Mouse (Mus musculus): ENCODE data around the gene Sowahb. TPM values are rescaled to one million over a fixed set of nuclear protein-coding genes. Genes with fewer than 3 reads are reported as not detected.
"Not testable (repeated sequence)": the region's sequence is repeated elsewhere in the genome, so short reads cannot be mapped to it uniquely, and the experiment has no call there.

Sowahb gene
- polyA plus RNA-seq, 1 experiment from 2014 or later, result 0.08 TPM

- Histone ChIP-seq H3K4me3 (no peak overlapping the region), H3K9me3 (no peaks in the 10 kb centered on the region), H3K4me2 (replicated peaks) (no peak overlapping the region), H3K27ac (replicated peaks) (no peak overlapping the region), H3K36me3 (no peaks in the 10 kb centered on the region), H3K9ac (replicated peaks) (no peak overlapping the region), H3K4me1 (no peaks in the 10 kb centered on the region; the same call in 1 of the 2 replicates), H3K27me3 (no peaks in the 10 kb centered on the region)
- no peak for ATAC-seq (replicated peaks)
- 69% methylated on average over 6 of the region's 6 CpGs for WGBS
These were observed 24.7 kb downstream of the Sowahb start for GRCm38 (mm10) chr5:93020024-93020666.

GRCm38 (mm10) chr5:93019207-93019606 is 25.6 kb downstream of the Sowahb start:
- H3K9me3 ChIP-seq; H3K36me3 ChIP-seq; H3K27ac ChIP-seq (replicated peaks); H3K4me3 ChIP-seq; H3K4me1 ChIP-seq; H3K9ac ChIP-seq (replicated peaks); H3K4me2 ChIP-seq (replicated peaks); H3K27me3 ChIP-seq; ATAC-seq (replicated peaks): not testable (repeated sequence)
- 95% methylated on average over 10 of the region's 10 CpGs for WGBS

DNA sequence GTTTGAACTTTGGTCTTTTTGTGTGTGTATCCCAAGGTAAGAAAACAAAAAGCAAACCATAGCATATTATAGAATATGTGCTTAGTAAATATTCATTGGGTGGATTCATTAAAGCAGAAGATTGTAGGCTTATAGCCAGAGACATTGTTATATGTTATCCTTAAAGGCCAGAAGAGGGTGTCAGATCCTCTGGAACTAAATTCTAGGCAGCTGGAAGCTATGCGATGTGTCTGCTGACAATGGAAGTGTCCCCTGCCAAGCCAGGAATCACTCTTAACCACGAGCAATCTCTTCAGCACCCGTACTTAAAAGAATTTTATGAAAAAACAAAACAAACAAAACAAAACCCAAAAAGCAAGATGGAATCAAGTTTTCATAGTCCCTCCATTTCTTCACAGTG is 27.1 kb downstream of the Sowahb start:
- Histone ChIP-seq H3K9me3 (no peaks in the 10 kb centered on the region), H3K4me3 (no peak overlapping the region), H3K27me3 (no peaks in the 10 kb centered on the region), H3K9ac (replicated peaks) (no peak overlapping the region), H3K36me3 (no peaks in the 10 kb centered on the region), H3K27ac (replicated peaks) (no peak overlapping the region), H3K4me2 (replicated peaks) (no peak overlapping the region), H3K4me1 (no peaks in the 10 kb centered on the region)
- ATAC-seq (replicated peaks), result no peak
- WGBS, result 76% methylated on average over 3 of the region's 3 CpGs

GRCm38 (mm10) chr5:93008256-93008655 is 36.6 kb downstream of the Sowahb start:
- no peak for ATAC-seq (replicated peaks)
- Histone ChIP-seq H3K9ac (replicated peaks) (no peak overlapping the region), H3K4me3 (no peak overlapping the region), H3K9me3 (no peaks in the 10 kb centered on the region), H3K4me2 (replicated peaks) (no peak overlapping the region), H3K27me3 (no peaks in the 10 kb centered on the region), H3K36me3 (no peaks in the 10 kb centered on the region), H3K4me1 (no peaks in the 10 kb centered on the region), H3K27ac (replicated peaks) (no peak overlapping the region)
- WGBS, result 95% methylated on average over 9 of the region's 9 CpGs

- ATAC-seq (replicated peaks), result peak; percentile 48; the same call in 1 of the 2 replicates
- Histone ChIP-seq H3K4me2 (replicated peaks) (peak overlapping the region; percentile 17; the same call in 1 of the 2 replicates), H3K36me3 (no peaks in the 10 kb centered on the region), H3K4me1 (no peaks in the 10 kb centered on the region), H3K27ac (replicated peaks) (no peak overlapping the region), H3K9me3 (no peaks in the 10 kb centered on the region), H3K4me3 (no peak overlapping the region), H3K9ac (replicated peaks) (no peak overlapping the region), H3K27me3 (no peaks in the 10 kb centered on the region)
- 49% methylated on average over 14 of the region's 14 CpGs for WGBS
These were observed 38.9 kb downstream of the Sowahb start for GRCm38 (mm10) chr5:93005815-93006341.

DNA sequence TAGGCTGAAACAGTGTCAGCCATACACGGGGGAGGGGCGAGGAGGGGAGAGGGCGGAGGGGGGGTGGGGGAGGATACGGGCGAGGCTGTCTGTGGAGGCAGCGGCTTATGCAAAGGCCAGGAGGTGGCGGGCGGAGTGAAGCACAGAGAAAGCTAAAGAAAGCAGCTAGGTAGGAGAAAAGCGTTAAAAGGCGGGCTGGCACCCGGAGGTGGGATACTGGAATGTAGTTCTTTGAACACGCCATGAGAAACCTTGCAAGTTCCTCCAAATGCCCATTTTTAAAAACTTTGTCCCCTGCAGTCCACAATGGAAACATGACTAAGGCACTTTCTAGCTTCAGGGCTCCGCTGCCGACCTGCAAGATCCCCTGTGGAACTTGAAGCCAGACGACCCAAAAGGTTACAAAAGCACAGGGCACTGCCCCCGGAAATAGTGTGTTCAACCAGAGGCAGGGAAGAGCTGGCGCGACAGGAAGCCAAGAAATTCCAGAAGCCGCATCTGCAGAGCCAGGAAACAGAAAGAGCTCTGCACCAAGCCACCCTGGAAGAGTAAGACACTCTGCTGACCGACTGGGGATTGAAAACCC is 39.5 kb downstream of the Sowahb start:
- H3K4me1 ChIP-seq, result no peaks in the 10 kb centered on the region
- no peaks in the 10 kb centered on the region for H3K36me3 ChIP-seq
- H3K27me3 ChIP-seq, result no peaks in the 10 kb centered on the region
- no peak overlapping the region for H3K27ac ChIP-seq (replicated peaks)
- 22% methylated on average over 20 of the region's 20 CpGs for WGBS
- no peak overlapping the region for H3K4me3 ChIP-seq
- no peak overlapping the region for H3K9ac ChIP-seq (replicated peaks)
- no peaks in the 10 kb centered on the region for H3K9me3 ChIP-seq
- peak overlapping the region; percentile 17 for H3K4me2 ChIP-seq (replicated peaks)
- ATAC-seq (replicated peaks), result no peak

DNA sequence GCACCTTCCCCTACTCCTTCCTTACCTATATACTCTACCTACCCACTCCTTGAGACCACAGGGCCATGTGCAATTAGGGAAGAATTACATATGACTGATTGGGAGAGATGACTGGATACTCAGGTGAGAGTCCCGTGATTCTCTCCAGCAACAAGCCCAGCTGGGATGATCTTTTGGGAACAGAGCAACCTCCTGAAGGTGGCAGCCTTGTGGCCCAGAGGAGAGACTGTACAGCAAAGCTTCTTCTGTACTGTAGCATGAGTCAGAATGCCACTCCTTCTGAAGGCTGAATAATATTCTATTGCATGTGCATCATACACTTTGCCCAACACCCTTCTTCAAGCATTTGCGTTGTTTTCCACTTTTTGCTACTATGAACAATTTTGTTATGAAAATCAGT is 42.2 kb downstream of the Sowahb start:
- H3K27me3 ChIP-seq, result no peaks in the 10 kb centered on the region
- H3K4me2 ChIP-seq (replicated peaks), result no peak overlapping the region
- no peak overlapping the region for H3K27ac ChIP-seq (replicated peaks)
- no peaks in the 10 kb centered on the region for H3K4me1 ChIP-seq
- H3K9ac ChIP-seq (replicated peaks), result no peak overlapping the region
- H3K9me3 ChIP-seq, result no peaks in the 10 kb centered on the region
- ATAC-seq (replicated peaks), result no peak
- no peak overlapping the region for H3K4me3 ChIP-seq
- no peaks in the 10 kb centered on the region for H3K36me3 ChIP-seq
- 94% methylated on average over 2 of the region's 2 CpGs for WGBS

GRCm38 (mm10) chr5:93000774-93001757 is 43.8 kb downstream of the Sowahb start:
- H3K9ac ChIP-seq (replicated peaks), result no peak overlapping the region
- H3K27ac ChIP-seq (replicated peaks), result 0 out of 2 replicates have a peak overlapping the region, but pooled peaks have one; percentile 31
- H3K36me3 ChIP-seq, result no peaks in the 10 kb centered on the region
- H3K27me3 ChIP-seq, result no peaks in the 10 kb centered on the region
- H3K9me3 ChIP-seq, result no peaks in the 10 kb centered on the region
- no peak overlapping the region for H3K4me2 ChIP-seq (replicated peaks)
- no peaks in the 10 kb centered on the region for H3K4me1 ChIP-seq
- ATAC-seq (replicated peaks), result no peak
- no peak overlapping the region for H3K4me3 ChIP-seq
- 79% methylated on average over 17 of the region's 17 CpGs for WGBS

DNA sequence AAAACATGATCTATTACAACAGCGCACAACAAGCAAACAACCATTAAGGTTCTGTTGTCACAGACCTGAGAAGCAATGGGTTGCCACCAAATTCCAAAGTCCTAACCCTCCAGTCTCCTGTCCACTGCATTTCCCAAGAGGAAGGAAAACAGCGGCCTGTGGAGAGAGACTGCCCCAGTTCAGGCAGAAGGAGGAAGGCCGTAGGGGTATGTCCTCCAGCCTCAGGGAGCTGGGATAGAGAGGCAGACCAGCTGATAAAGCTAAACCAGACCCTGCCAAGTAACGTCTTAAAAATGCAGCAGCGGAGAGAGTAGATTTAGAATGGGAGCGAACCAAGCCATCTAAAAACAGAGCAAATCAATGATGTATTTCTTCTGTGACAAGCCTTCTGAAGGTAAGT is 44.8 kb downstream of the Sowahb start:
- Histone ChIP-seq H3K36me3 (no peaks in the 10 kb centered on the region), H3K4me2 (replicated peaks) (no peak overlapping the region), H3K4me3 (no peak overlapping the region), H3K27ac (replicated peaks) (no peak overlapping the region), H3K4me1 (no peaks in the 10 kb centered on the region), H3K27me3 (no peaks in the 10 kb centered on the region), H3K9ac (replicated peaks) (no peak overlapping the region), H3K9me3 (no peaks in the 10 kb centered on the region)
- ATAC-seq (replicated peaks), result no peak
- 86% methylated on average over 6 of the region's 6 CpGs for WGBS

DNA sequence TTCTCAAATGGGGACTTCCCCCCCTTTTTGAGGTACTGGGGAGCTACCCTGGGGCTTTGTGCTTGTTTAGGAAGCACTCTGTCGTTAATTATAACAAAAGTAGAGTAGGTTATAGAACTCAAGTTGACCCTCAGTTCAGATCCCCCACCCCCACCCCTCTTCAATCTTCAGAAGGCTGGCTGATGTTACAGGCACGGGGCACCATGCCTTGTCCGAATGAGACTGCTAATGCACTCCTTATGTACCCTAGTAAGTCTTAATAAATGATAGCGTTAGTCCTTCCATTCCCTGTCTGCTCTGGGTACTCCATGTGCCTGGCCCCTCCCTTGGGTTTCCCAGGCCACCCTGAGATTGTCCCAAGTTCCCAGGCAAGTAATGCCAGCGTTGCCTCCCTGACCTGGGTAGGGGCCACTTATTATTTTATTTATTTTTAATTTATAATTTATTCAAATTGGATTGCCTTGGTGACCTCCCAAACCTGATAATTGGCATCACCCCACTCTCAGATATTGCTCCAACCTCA is 46.3 kb downstream of the Sowahb start:
- no peaks in the 10 kb centered on the region for H3K4me1 ChIP-seq
- ATAC-seq (replicated peaks), result no peak
- WGBS, result 43% methylated on average over 5 of the region's 5 CpGs

DNA sequence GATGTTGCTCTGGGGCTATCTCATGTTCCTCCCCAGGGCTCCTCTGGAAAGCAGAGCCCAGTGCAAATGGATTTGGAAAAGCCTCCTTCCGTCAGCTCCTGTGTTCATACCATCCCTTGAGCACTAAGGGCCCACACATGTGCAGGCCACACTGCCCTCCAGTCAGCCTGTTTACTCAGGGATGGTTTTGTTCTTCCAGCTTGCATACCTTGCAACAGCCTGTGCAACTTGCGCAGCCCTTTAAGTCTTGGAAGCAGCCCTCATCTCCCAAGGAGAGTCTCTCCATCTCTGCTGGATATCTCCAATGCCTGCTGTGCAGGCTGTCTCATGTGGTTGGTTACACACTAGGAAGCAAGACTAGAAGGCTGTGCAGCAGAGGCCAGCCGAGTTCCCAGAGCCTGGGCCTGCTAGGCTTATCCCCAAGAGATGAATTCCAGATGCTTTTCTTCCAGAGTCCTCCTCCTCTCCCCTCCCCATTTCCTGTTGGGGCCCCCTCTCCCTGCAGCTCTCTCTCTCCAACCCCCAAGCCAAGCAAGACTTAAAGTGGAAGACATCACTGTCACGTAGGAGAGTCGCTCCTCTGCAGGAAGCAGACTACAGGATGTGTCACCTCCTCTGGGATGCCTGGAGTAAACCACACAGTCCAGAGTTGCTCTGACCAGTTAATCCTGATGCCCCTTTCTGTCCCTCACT is 47.2 kb downstream of the Sowahb start:
- Histone ChIP-seq H3K9ac (replicated peaks) (no peak overlapping the region), H3K27me3 (no peaks in the 10 kb centered on the region), H3K9me3 (no peaks in the 10 kb centered on the region), H3K27ac (replicated peaks) (no peak overlapping the region), H3K4me2 (replicated peaks) (no peak overlapping the region), H3K36me3 (no peaks in the 10 kb centered on the region), H3K4me3 (no peak overlapping the region), H3K4me1 (no peaks in the 10 kb centered on the region)
- ATAC-seq (replicated peaks), result no peak; the same call in 1 of the 2 replicates
- 60% methylated on average over 5 of the region's 5 CpGs for WGBS

More for the DNA sequence above, 46.3 kb downstream of the Sowahb start:
- no peaks in the 10 kb centered on the region for H3K27me3 ChIP-seq
- no peaks in the 10 kb centered on the region for H3K9me3 ChIP-seq
- no peaks in the 10 kb centered on the region for H3K36me3 ChIP-seq
- no peak overlapping the region for H3K27ac ChIP-seq (replicated peaks)
- H3K9ac ChIP-seq (replicated peaks), result no peak overlapping the region
- no peak overlapping the region for H3K4me2 ChIP-seq (replicated peaks)
- H3K4me3 ChIP-seq, result no peak overlapping the region
